Mouse (Mus musculus) cerebellum, postnatal 10 days (tissue): ENCODE data around the gene 8030474K03Rik.
"Not testable (repeated sequence)": the region's sequence is repeated elsewhere in the genome, so short reads cannot be mapped to it uniquely, and the experiment has no call there.

Source experiments
- DNase-seq, 2 experiments: peaks; one replicate each; pipeline ENCODE4 v3.0.0; 2021; ENCODE audit warnings: mixed read lengths in 2 of 2

8030474K03Rik gene

DNA sequence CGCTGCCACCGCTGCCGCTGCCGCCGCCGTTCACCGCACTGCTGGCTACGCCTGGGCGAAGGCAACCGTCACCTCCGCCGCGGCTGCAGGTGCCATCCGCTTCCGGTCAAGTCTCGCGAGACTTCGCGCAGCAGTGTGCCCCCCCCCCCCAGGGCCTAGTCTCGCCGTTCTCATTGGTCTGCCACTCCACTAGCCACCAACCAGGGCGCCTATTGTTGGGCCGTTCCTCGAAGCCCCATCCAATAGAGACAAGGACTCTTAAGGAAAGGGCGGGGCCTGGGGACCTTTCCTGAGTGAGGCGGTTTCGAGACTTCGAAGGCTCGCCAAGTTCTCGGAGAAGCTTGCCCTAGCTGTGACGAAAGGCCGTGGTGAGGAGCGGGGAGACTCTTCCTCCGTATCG, at the start of gene 8030474K03Rik, which contains the start of gene Gm4779:
Gene 8030474K03Rik (plus strand): TSS at position 315 of the 400 bp plus-strand sequence.
Gene Gm4779 (minus strand): TSS at position 82 of the 400 bp plus-strand sequence.
- DNase-seq, result no peak

DNA sequence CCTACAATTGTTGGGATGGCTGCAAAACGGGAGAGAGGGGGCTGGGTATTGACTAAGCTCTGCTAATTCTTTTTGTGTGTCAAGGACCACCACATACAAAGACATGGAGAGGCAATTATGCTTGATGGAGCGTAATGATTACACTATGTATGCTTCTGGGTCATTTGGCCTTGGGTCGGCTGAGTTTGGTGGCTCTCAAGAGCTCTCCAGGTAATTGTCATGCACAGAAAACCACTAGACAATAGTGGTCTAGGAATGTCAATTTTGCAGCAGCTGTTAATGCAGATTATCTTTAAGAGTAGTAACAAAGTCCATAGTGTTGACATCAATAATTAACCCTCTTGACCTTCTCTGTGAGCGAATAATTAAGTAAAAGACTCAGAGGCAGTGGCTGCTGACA, 44.3 kb upstream of the 8030474K03Rik start:
- DNase-seq, result no peak

DNA sequence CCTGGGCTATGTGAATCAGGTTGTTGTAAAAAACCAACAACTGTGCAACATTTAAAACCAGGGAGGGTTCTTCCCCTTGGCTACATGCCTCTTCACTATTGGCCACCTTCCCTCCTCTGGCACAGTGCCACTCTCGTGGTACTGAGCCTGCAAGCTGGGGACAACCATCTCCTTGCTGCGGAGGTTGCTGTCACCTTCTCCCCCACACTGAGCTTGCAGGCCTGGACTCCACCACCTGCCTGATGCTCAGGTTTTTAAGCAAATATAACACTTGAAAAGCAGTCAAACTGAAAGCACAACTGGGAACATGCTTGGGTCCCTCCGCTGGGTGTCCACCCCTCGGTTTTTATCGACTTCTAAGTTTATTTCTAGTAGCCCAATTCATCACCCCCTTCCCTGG, 40.0 kb upstream of the 8030474K03Rik start:
- peak; percentile 65 to 74 for DNase-seq

DNA sequence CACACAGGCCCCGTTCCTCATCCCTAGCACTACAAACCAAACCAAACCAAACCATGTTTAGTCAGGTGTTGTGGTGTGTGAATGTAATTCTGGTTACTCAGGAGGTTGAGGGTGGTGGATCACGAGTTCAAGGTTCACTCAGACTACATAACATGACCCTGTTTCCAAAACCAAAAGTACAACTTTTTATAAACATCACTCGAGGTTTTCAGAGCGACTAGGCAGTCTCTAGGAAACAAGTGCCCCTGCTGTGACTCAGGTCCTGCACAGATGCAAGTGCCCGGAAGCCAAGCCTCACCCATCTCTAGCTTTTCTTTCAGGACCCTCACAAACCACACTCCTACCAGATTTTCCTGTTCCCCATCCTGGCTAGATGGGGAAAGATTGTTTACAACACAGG, 29.8 kb upstream of the 8030474K03Rik start:
- no peak for DNase-seq

DNA sequence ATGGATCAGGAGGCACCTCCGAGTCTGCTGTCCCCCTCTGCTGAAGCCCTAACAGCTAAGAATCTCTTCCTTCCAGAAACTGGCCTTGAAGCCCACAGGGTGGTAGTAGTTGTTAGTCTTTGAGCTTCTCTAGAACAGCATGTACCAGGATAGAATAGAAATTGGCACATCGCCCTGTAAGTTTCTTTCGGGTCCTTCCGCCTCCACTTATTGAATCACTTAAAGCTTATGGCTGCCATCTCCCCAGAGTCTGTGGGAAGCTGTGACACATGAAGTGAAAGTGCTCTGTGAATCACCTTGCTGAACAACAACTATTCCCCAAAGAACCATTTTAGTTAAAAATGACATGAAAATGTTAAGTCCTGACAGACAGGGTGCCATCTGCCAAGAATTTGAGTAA, 29.3 kb upstream of the 8030474K03Rik start:
- DNase-seq, result no peak

DNA sequence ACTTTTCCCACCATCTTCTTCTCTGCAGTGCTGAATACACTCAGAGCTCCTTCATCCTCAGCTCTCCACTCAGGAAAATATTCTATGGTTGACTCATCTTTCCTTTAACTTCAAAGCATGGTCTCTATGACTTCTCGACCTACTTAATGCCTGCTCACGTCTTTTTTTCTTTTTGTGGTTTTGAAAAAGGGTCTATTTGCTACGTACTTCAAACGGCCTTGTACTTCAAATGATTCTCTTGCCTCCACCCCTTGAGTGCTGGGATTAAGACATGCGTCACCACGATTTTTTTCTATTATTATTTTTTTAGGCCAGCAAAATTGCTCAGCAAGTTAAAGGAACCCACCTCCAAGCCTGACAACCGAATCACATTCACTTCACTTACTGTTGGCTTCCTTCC, 27.2 kb upstream of the 8030474K03Rik start:
- no peak for DNase-seq

DNA sequence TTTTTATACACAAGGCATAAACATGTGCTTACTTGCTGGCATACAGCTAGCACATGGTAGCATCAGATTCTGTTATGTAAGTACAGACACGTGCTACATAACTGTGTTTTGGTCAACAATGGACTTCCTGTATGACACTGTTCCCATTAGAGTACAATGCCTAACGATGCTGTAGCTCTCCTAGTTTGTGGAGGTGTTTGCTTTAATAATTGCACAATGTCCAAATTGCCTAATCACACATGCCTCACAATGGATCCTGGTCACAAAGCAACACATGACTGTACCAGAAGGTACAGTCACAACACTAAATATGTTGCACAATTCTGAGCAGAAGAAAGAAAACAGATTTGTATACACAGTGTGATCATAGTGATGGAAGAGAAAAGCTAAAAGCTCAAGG, 25.0 kb upstream of the 8030474K03Rik start:
- no peak for DNase-seq

DNA sequence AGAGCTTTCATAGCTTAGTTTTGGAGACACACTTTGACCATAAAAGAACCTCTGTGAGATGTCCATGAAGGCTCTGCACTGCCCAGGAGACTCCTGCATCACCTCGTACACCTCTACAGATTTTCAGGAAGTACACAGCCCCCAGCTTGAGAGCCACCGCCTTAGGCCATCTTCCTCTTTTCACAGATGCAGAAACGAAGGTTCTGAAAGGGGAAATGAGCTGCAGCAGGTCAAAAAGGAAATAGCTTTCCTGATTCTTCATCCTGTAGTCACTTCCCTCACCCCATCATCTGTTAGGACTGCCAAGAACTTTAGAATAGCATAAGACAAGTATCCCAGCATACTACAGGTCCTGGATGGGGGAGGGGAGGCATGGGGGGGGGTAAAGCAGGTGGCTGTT, 24.1 kb upstream of the 8030474K03Rik start:
- DNase-seq, result no peak

DNA sequence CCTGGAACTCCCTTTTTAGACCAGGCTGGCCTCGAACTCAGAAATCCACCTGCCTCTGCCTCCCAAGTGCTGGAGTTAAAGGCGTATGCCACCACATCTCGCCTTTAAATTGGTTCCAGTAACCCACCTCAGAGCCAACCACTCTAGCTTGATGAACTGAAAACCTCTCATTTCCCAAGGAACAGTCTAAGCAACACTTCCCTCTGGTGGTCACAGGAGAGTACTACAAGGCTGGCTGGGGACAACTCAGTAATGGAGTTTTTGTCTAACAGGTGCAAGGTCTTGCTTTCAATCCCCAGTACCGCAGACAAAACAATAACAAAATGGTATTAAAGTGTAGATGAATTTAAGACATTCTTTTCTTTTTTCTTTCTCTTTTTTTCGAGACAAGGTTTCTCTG, 22.4 kb upstream of the 8030474K03Rik start:
- DNase-seq, result peak; percentile 72 to 73

DNA sequence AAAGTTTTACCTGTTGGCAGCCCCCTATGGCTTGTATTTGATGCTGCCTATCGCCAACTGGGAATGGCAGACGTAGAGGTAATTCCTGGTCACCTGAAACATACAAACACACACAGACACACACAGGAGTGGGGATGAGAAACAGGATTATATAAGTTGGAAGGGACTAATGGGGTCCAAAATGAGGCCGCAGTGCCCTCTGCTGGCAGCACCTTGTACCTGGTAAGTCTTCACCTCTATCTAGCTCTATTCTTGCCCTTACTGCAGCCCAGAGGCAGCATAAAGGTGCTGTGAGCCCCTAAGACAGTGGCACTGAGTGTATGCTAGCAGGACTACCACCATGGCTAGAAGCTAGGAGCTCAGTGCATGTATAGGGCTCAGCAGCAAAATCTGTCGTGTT, 2.9 kb upstream of the 8030474K03Rik start:
- DNase-seq, result peak; percentile 69 to 77

DNA sequence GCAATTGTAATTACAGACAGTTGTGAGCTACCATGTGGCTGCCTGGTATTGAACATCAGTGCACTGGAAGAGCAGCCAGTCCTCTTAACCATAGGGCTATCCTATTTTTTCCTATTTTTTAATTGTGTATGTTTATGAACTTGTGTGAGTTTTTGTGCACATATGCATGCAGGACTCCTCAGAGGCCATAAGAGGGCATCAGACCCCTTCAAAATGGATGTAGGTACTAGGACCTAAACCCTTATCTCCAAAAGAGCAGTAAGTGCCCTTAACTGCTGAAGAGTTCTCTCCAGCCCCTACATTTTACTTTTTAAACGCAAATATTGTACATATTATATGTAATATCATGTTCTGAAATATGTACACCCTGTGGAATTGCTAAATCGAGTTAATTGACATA, 11.1 kb downstream of the 8030474K03Rik start:
- peak; percentile 28 to 47 for DNase-seq

DNA sequence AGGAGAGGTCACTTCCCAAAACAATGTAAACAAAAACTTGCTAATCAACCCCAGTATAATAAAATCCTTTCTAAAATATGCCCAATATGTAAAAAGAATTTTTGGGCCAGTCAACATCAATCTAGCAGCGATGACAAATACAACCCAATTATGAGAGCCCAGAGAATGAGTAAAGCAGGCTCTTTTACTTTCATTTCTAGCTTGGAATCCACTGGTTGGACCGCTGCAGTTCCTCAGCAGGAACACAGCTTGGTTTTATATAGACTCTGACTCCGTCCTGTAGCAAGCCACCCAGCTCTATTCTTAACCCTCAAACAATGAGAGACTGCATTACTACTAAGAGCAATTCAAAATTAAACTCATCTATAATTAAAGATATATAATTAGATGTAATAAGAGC, 17.3 kb downstream of the 8030474K03Rik start:
- no peak for DNase-seq

DNA sequence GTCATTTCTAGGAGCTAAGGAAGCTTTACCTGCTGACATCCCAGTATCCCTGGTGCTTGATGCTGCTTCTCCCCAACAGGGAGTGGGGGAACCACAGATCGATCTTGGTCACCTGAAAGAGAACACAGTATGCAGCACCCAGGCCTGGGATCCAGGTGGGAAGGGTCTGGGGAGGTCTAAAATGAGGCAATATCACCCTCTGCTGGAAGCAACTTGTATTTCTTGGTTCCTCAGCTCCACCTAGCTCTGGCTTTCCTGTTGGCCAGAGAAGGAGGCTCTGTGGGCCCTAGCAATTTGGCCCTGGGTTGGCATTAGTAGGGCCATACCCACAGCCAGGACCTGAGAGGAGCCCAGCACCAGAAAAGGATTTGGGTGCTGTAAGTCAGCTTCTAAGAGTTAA, 24.7 kb downstream of the 8030474K03Rik start:
- DNase-seq, result peak; percentile 26 to 35

DNA sequence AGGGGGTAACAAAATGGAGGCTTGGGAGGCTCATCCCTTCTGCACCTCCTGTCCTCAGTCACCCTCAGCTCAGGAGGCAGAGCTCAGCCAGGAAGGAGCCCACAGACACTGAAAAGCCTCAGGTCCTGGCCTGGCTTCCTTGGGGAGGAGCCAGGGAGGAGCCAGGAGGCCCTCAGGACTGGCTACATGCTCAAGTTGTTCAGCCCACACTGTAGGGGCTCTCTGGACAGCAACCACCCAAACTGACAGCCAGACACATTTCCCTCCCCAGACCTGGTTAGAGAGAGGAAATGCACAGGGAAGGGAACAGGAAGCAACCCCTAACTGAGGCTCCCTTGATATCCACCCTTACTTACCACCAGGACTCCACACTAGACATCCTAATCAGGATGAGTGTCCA, 25.5 kb downstream of the 8030474K03Rik start:
- DNase-seq, result not testable (repeated sequence)

DNA sequence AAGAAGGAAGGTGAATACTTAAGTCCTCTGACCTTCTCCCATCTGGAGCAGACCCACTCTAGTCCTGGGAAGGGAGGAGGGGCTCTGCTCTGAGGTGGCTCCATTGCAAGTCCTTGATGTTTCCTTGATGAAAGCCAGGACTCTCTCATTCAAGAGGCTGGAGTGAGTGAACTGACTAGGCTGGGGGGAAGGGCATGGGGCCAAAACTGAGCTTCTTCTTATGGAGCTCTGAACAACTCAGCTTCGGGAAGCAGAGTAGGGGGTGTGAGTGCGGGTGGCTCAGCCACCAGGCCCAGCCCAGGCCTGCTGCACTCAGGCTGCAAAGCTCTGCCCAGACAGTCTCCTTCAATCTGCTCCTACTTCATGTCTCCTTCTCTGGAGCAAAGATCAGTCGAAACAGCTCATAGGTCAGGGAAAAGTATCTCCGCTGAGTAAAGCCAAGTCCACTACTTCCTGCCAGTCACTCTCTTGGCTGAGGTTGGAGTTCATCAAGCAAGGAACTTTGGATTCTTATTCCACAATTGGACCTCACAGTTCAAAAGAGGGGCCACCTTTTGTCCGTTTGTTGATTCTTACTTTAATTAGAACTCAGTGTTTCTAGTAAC, 52.8 kb downstream of the 8030474K03Rik start:
- DNase-seq, result peak in 1 of 2 experiments; percentile 22
